In genomic region chr14:27808080-27808479, GRCm38 (mm10) we compare ENCODE assay signal across 9 mouse cellular contexts.
A peak's percentile ranks its signal among the peaks of the same experiment; 100 is the strongest.
DNase-seq lines count a peak whose midpoint lies in the region; ATAC-seq and TF ChIP-seq lines count a peak whose summit lies in the region.
"Had no signal": no experiment of that assay in that cellular context is flagged by ENCODE, and none has a peak within 500 bp of the region (broad histone marks: within the 10 kb centered on the region; RNA-seq: fewer than 3 reads in every experiment).

No protein-coding gene starts in this region.

- 0 out of 2 replicates have a peak, but pooled peaks cover 3% of the 10 kb centered on the region for H3K9me3 ChIP-seq in kidney, embryonic 14.5 days (ENCODE audit: control insufficient read depth, low read length)

- no peak for TF ChIP-seq POLR2A in kidney, adult 2 months (IDR thresholded peaks at IDR 0.05; ENCODE audit: low read depth, low read length)

- ATAC-seq in kidney, embryonic 14.5 days (ENCODE audit: low FRiP score, low TSS enrichment), result no peak

- H3K4me3 ChIP-seq in kidney, adult 2 months (ENCODE audit: insufficient read depth, low read depth, low read length), result no peak overlapping the region
- H3K4me3 ChIP-seq in kidney, embryonic 14.5 days (ENCODE audit: low read length), result no peak overlapping the region
- H3K4me3 ChIP-seq in gastrocnemius, adult 2 months, result peak overlapping the region; percentile 31; the same call in 1 of the 2 replicates

- WGBS in kidney, adult 2 months, result 3% methylated on average over 9 of the region's 9 CpGs
- WGBS in kidney, embryonic 14.5 days, result 5% methylated on average over 9 of the region's 9 CpGs

- no peaks in the 10 kb centered on the region for H3K36me3 ChIP-seq in kidney, adult 2 months (ENCODE audit: control insufficient read depth, insufficient read depth, low read length)
- H3K36me3 ChIP-seq in kidney, embryonic 14.5 days (ENCODE audit: control insufficient read depth, insufficient read depth, low read length), result no peaks in the 10 kb centered on the region

- H3K4me1 ChIP-seq in kidney, adult 2 months (ENCODE audit: control insufficient read depth, insufficient read depth, low read length), result peaks cover 10% of the 10 kb centered on the region; the same call in 1 of the 2 replicates
- H3K4me1 ChIP-seq in kidney, embryonic 14.5 days (ENCODE audit: control insufficient read depth, insufficient read depth, low read length), result no peaks in the 10 kb centered on the region

- H3K4me2 ChIP-seq in kidney, embryonic 14.5 days (replicated peaks; ENCODE audit: low read depth, low read length), result no peak overlapping the region

- no peak overlapping the region for H3K9ac ChIP-seq in kidney, embryonic 14.5 days (ENCODE audit: low read depth, low read length)

- peak; percentile 83 for TF ChIP-seq CTCF in kidney, adult 2 months (conservative IDR thresholded peaks at IDR 0.05; ENCODE audit: insufficient read depth, insufficient read length, low read depth, low read length)
- TF ChIP-seq CTCF in gastrocnemius, adult 2 months (IDR thresholded peaks at IDR 0.05), result peak; percentile 94

- no peaks in the 10 kb centered on the region for H3K27me3 ChIP-seq in kidney, adult 2 months (replicated peaks; ENCODE audit: control insufficient read depth, insufficient read depth, low read length)
- H3K27me3 ChIP-seq in kidney, embryonic 14.5 days (ENCODE audit: control insufficient read depth, insufficient read depth, low read length), result no peaks in the 10 kb centered on the region; the same call in 1 of the 2 replicates

- intact Hi-C loops in gastrocnemius, adult 2 months (cut with DNase I), result loop anchor here (2.0 to 5.0 kb wide), 4 partner anchors 699 to 1634 kb away; no protein-coding TSS in a partner anchor

- DNase-seq in kidney, adult 2 months, result peak; percentile 55
- peak; percentile 65 for DNase-seq in MN1 (ENCODE audit: low spot score)
- DNase-seq in cerebellum, adult 9-10 months, result peak; percentile 59
- DNase-seq in gastrocnemius, adult 2 months, result peak; percentile 49
- peak; percentile 40 for DNase-seq in layer of hippocampus, adult 9-11 months
- peak; percentile 74 for DNase-seq in mesoderm, embryonic 11.5 days (ENCODE audit: low read depth, low spot score)
- peak; percentile 2 for DNase-seq in thymus, postnatal 25 days

- H3K27ac ChIP-seq in kidney, adult 2 months (ENCODE audit: insufficient read depth, low read depth, low read length), result no peak overlapping the region
- no peak overlapping the region for H3K27ac ChIP-seq in kidney, embryonic 14.5 days (ENCODE audit: low read depth, low read length)
- H3K27ac ChIP-seq in gastrocnemius, adult 2 months, result no peak overlapping the region
- H3K27ac ChIP-seq: macrophage had no signal

Comparison
In these comparisons a context has a peak if more than half of its experiments do, and no peak if none do; other contexts are left out.
1. DNase-seq: peak in every context shown above with its lines; median percentile 74 in mesoderm, embryonic 11.5 days; 65 in MN1; 59 in cerebellum, adult 9-10 months; 55 in kidney, adult 2 months; 49 in gastrocnemius, adult 2 months; 40 in layer of hippocampus, adult 9-11 months; 2 in thymus, postnatal 25 days.